Mouse (Mus musculus) WW6 (cell line): ENCODE measurements around the gene Ripk3.

Experiments used
- DNase-seq: peaks from one replicate; pipeline ENCODE4 v3.0.0-alpha.2; 2013; ENCODE audit warnings: low read depth, low spot score

Gene Ripk3

GRCm38 (mm10) chr14:55788256-55789050, at the start of gene Ripk3:
Ripk3 (minus strand) TSS chr14:55788865.
- DNase-seq: no peak

GRCm38 (mm10) chr14:55838312-55838711, 49.6 kb upstream of the Ripk3 start:
- DNase-seq: no peak

- no peak for DNase-seq
Measured at GRCm38 (mm10) chr14:55834808-55835533, 46.3 kb upstream of the Ripk3 start.

- no peak for DNase-seq
Measured at GRCm38 (mm10) chr14:55833126-55833525, 44.5 kb upstream of the Ripk3 start.

GRCm38 (mm10) chr14:55830331-55830730, 41.7 kb upstream of the Ripk3 start:
- no peak for DNase-seq

GRCm38 (mm10) chr14:55829854-55830253, 41.2 kb upstream of the Ripk3 start:
- no peak for DNase-seq

- no peak for DNase-seq
Measured at GRCm38 (mm10) chr14:55828716-55829263, 40.1 kb upstream of the Ripk3 start.

- DNase-seq: no peak
Measured at GRCm38 (mm10) chr14:55826551-55827340, 38.1 kb upstream of the Ripk3 start.

- DNase-seq: no peak
Measured at GRCm38 (mm10) chr14:55826142-55826541, 37.5 kb upstream of the Ripk3 start.

GRCm38 (mm10) chr14:55825216-55826051, 36.8 kb upstream of the Ripk3 start:
- no peak for DNase-seq

- DNase-seq: no peak
Measured at GRCm38 (mm10) chr14:55824481-55825215, 36.0 kb upstream of the Ripk3 start.

GRCm38 (mm10) chr14:55824001-55824480, 35.4 kb upstream of the Ripk3 start:
- no peak for DNase-seq

GRCm38 (mm10) chr14:55822991-55823762, 34.5 kb upstream of the Ripk3 start, which contains the start of gene Nfatc4:
Nfatc4 (plus strand) TSS chr14:55823144.
- DNase-seq: peak; percentile 85

GRCm38 (mm10) chr14:55822435-55822990, 33.8 kb upstream of the Ripk3 start:
- DNase-seq: peak; percentile 77

- DNase-seq: no peak
Measured at GRCm38 (mm10) chr14:55820576-55820975, 31.9 kb upstream of the Ripk3 start.

GRCm38 (mm10) chr14:55819845-55820405, 31.3 kb upstream of the Ripk3 start:
- DNase-seq: no peak

- DNase-seq: no peak
Measured at GRCm38 (mm10) chr14:55815310-55815751, 26.7 kb upstream of the Ripk3 start.

GRCm38 (mm10) chr14:55814885-55815284, 26.2 kb upstream of the Ripk3 start:
- DNase-seq: no peak
